Mouse (Mus musculus) brain, adult 2 months (tissue): Measurements from ENCODE around the gene Vmac.

Experiments used
- DNase-seq: peaks from one replicate; pipeline ENCODE4 v3.0.0; 2011; ENCODE audit warnings: low read depth, low spot score

Gene Vmac

GRCm38 (mm10) chr17:56740118-56740787 is 22.4 kb upstream of the Vmac start:
- no peak for DNase-seq

- no peak for DNase-seq
Measured at GRCm38 (mm10) chr17:56738221-56738620, 20.4 kb upstream of the Vmac start.

GRCm38 (mm10) chr17:56736534-56736933 is 18.7 kb upstream of the Vmac start:
- no peak for DNase-seq

- no peak for DNase-seq
Measured at GRCm38 (mm10) chr17:56729656-56730055, 11.8 kb upstream of the Vmac start.

DNA sequence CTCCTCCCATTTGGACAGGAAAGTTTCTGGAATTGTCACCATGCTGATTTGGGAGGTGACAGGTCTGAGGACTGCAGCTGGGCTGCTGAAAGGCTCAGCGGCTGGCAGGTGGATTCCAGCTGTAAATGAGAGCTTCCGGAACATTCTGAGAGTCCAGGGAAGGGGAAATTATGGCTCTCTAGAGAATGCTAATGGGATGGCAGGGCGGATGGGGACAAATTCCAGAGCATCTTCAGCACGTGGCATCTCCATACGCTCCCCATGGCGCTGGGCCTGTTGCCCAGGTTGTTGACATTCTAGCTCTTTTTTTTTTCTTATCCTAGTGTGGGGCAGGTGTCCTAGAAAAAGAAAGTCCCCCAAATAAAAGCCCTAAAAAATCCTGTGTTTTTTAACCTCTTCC is 11.3 kb upstream of the Vmac start:
- peak; percentile 59 for DNase-seq

- DNase-seq = no peak
Measured at GRCm38 (mm10) chr17:56728117-56728516, 10.3 kb upstream of the Vmac start.

DNA sequence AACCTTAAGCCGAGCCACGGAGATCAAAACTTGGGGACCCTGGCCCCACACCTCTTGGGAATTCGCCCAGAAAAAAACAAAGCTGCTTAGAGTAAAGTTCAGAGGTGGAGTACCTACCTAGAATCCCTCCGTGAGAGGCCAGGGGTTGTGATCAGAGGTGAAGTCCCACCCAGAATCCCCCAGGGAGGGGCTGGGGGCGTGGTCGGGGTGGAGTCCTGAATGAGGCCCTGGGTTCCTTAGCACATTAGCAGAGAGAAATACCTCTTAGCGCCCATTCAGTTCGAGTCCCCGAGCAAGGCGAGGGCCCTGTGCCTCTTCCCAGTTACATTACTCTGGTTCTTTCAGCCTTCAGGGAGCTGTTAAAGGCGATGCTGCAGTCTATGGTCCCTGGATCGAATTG is 9.8 kb upstream of the Vmac start:
- no peak for DNase-seq

- DNase-seq = no peak
Measured at GRCm38 (mm10) chr17:56727029-56727649, 9.3 kb upstream of the Vmac start.

DNA sequence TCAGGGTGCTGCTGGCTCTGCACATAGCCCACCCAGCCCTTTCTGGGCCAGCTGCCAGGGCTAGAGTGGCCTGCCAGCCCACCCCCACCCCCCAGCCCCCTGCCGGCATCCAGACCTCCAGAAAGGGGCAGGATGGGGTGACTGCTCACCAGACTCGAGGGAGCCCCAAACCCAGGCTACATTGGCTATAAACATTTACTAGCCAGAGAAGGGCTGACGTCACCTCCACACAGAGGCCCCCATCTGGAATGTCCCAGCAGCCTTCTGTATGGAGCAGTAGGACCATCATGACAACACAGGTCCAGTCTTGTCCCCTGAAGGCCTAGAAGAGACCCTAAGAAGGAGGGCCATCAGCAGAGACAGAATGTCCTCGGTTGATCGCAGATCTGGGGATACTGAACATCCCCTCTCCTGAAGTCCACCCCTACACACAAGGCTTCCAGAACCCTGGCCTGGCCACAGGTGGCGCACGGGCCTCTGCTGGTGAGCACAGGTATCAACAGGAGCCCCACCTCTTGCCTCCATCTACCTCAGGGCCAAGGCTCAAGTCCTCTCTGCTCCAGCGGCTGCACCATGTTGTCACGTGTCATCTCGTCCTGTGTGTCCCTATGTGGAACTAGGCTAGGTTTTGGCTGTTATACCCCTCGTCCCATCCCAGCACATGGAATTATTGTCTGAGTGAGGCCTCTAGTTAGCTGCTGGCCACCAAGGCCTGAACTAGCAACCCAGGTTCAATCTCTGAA is 5.8 kb upstream of the Vmac start:
- DNase-seq = no peak

GRCm38 (mm10) chr17:56722441-56722840 is 4.6 kb upstream of the Vmac start:
- DNase-seq = no peak

GRCm38 (mm10) chr17:56716655-56717362 is 1.0 kb downstream of the Vmac start:
- DNase-seq = peak; percentile 99

DNA sequence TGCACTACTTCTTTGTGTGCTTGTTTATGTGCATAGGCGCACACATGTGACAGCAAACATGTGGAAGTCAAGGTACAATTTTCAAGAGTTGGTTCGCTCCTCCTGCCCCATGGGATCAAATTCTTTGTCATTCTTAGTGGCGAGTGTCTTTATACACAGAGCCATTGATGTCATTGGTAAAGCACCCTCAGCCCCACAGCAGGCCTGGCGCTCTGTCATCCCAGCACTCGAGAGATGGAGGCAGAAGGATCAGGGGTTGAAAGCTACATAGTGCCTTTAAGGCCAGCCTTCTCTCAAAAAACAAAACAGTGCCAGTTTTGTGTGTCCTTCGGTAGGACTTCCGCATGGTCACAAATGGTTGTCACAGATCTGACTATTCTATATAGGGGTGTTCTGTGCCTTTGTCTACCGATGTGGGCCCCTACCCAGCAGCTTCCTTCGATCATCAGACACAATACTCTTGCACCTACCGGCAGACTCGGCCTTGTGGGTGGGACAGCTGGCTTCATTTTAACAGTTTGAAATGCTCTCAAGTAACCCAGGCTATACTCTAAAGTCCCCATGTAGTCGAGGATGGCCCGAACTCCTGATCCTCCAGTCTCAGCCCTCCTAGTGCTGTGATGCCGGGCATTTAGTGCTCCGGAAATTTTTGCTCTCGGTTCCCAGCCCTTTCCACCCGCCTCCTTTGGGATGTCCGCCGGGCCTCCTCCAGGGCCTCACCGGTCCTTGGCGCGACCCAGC is 1.7 kb downstream of the Vmac start:
- no peak for DNase-seq

DNA sequence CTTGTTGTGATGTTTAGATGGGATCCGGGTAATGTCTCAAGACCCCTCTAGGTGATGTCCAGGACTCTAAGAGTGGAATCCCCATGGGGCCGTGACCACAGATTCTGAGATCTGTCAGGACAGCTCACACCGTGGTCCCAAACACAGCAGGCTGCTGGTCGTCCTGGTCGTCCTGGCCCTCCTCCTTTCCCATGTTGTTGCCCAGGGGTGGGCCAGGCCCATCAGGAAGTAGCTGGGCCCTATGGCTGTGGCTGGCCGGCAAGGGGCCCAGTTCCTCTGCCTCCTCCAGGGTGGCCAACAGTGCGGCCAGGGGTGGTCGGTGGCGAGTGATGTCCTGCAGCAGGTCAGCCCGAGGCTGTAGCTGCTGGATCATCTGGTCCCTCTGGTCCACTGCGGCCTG is 2.5 kb downstream of the Vmac start:
- no peak for DNase-seq

- DNase-seq = no peak
Measured at GRCm38 (mm10) chr17:56709708-56710107, 8.1 kb downstream of the Vmac start.

DNA sequence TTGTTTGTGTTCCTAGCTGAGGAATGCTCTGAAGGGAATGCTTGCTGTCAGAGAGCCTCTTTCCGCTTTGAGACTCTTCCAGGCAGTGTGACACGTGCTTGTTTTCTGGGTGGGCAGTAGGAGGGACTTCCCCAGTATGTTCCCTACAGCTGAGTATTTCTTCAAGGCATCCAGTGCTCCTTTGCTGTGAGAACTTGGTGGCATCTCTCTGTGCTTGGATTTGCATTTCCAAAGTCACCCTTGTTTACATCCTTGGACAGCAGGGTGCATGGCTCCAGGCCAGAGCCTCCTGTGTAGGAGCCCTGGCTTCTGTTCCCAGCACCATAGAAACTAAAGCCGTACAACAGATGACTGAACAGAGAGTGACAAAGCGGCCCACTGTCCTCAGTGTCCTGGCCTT is 9.1 kb downstream of the Vmac start:
- no peak for DNase-seq

- no peak for DNase-seq
Measured at GRCm38 (mm10) chr17:56706515-56706914, 11.3 kb downstream of the Vmac start.

DNA sequence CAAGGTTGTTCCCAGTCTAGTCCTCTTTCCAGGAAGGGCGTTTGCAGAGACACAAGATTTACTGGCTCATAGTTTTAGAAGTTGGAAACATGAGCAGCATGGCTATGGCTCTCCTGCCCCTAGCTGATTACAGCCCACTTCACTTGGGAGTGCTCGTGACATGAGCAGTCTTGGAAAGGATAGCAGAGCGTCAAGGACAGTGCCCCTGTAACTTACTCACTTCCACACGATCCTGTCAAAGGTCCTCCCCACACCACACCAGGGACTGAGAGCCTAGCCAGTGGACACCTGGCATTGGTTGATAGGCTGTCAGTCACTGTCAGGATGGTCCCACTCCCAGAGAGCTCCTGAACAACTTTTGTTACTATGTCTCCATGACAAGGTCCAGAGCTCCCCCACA is 14.8 kb downstream of the Vmac start:
- no peak for DNase-seq

- no peak for DNase-seq
Measured at GRCm38 (mm10) chr17:56700451-56700850, 17.4 kb downstream of the Vmac start.

DNA sequence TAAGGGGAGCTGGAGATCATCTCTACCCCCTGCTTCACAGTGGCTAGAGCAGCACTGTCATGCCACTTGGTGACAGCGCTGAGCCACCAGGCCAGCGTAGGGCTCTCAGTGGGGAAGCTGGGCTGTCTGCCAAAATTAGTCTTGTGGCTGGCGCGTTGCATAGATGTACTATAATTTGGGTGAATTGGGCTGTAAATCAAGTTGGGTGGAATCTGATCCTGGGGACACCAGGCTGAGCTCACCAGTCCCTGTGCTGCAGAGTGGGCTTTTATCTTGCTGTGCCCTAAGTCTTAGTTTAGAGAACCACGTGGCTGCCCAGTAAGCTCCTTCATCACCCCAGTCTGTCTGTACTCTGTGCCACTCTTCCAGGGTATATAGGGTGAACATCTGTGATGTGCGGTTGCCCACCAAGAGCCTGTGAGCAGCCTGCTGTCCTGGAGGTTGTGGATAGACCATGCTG is 23.9 kb downstream of the Vmac start:
- peak; percentile 95 for DNase-seq

DNA sequence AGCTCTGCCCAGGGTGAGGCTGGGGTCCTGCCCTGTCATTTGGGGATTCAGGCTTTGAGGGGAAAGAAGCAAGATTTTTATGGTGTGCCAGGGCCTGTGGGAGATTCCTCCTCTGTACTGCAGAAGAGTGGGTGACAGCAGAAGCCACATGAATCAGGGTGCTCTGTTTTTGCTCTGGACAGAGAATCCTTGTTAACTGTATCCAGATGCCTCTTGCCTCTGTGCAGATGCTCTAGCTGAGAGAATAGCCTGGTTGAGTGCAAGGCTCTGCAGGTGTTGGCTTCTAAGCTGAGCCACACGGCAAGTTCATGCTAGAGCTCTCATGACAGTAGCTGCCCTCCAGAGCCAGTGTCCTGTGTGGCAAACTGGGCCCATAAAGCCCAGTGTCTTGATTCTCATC is 24.4 kb downstream of the Vmac start:
- peak; percentile 61 for DNase-seq

DNA sequence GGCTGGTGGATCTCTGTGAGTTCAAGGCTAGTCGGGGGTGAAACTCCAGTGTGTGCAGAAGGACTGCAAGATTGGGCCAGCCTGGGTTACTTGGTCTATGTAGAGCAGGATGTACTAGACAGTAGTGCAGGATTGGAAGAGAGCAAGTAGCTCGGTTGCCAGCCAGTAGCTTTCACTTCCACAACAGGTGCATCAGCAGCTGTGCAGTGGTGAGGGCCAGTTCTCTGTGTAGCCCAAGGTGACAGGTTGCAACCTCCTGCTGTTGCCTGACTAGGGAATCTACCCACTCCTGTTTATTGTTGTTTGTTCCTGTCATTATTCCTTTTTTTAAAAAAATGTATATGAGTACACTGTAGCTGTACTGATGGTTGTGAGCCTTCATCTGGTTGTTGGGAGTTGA is 29.1 kb downstream of the Vmac start:
- no peak for DNase-seq

- no peak for DNase-seq
Measured at GRCm38 (mm10) chr17:56688045-56688444, 29.8 kb downstream of the Vmac start.
